Mouse (Mus musculus) MEL (cell line): Measurements from ENCODE around the gene Pde7b. TPM values are rescaled to one million over a fixed set of nuclear protein-coding genes. Genes with fewer than 3 reads are reported as not detected.

Experiments
- DNase-seq: peaks from one replicate; pipeline ENCODE4 v3.0.0; 2011; ENCODE audit warnings: low read depth, low spot score
- H3K27ac ChIP-seq: 2 replicates; pipeline ENCODE4 v1.5.1; 2012; ENCODE audit warnings: low read depth, mild to moderate bottlenecking, control low read depth, low read length, moderate library complexity; ENCODE audit not compliant: control insufficient read depth
- H3K27me3 ChIP-seq, 2 experiments: fragments of 150-350 bp in 1 of 2; sonication (generic) in 1 of 2; 2 replicates each; pipeline ENCODE4 v1.6.1; 2012; ENCODE audit warnings: low read length in 2 of 2, mild to moderate bottlenecking in 2 of 2, improper control_type of control experiment in 1 of 2, moderate library complexity in 1 of 2; ENCODE audit not compliant: insufficient read depth in 2 of 2, control insufficient read depth in 1 of 2
- H3K36me3 ChIP-seq, 2 experiments: 2 replicates each; pipeline ENCODE4 v1.6.1; 2012 to 2014; ENCODE audit warnings: low read length in 2 of 2, improper control_type of control experiment in 1 of 2, inconsistent platforms in 1 of 2, mild to moderate bottlenecking in 1 of 2; ENCODE audit not compliant: insufficient read depth in 2 of 2, control insufficient read depth in 1 of 2
- H3K4me1 ChIP-seq, 2 experiments: fragments of 150-350 bp in 1 of 2; sonication (generic) in 1 of 2; 2 replicates each; pipeline ENCODE4 v1.6.1; 2012; ENCODE audit warnings: low read length in 2 of 2, improper control_type of control experiment in 1 of 2, mild to moderate bottlenecking in 1 of 2; ENCODE audit not compliant: insufficient read depth in 2 of 2, control insufficient read depth in 1 of 2
- H3K4me3 ChIP-seq, 2 experiments: fragments of 150-350 bp in 1 of 2; sonication (generic) in 1 of 2; 2 replicates each; pipeline ENCODE4 v1.5.1; 2012; ENCODE audit warnings: low read depth in 2 of 2, low read length in 2 of 2, mild to moderate bottlenecking in 2 of 2, moderate library complexity in 2 of 2, control low read depth in 1 of 2, improper control_type of control experiment in 1 of 2; ENCODE audit not compliant: control insufficient read depth in 1 of 2, insufficient read depth in 1 of 2
- H3K79me2 ChIP-seq: 2 replicates; pipeline ENCODE4 v1.6.1; 2012; ENCODE audit warnings: mild to moderate bottlenecking, low read length, moderate library complexity; ENCODE audit not compliant: control insufficient read depth, poor library complexity, insufficient read depth
- H3K9ac ChIP-seq: 2 replicates; pipeline ENCODE4 v1.6.1; 2012; ENCODE audit warnings: low read depth, mild to moderate bottlenecking, control low read depth, low read length, moderate library complexity; ENCODE audit not compliant: control insufficient read depth, poor library complexity, severe bottlenecking
- H3K9me3 ChIP-seq: fragments of 150-350 bp; sonication (generic); replicated peaks from 2 replicates; pipeline ENCODE4 v1.6.1; 2012; ENCODE audit warnings: mild to moderate bottlenecking, low read length, improper control_type of control experiment, moderate library complexity; ENCODE audit not compliant: insufficient read depth
- CHD1 ChIP-seq: IDR thresholded peaks from 2 replicates; pipeline ENCODE4 v1.6.1; 2012; ENCODE audit warnings: low read depth, mild to moderate bottlenecking, inconsistent platforms, low read length, improper control_type of control experiment
- CHD2 ChIP-seq: IDR thresholded peaks from 2 replicates; pipeline ENCODE4 v1.6.1; 2011; ENCODE audit warnings: low read length, improper control_type of control experiment
- E2F4 ChIP-seq: IDR thresholded peaks from 2 replicates; pipeline ENCODE4 v1.6.1; 2011; ENCODE audit warnings: low read depth, low read length, improper control_type of control experiment, borderline replicate concordance
- ELF1 ChIP-seq: IDR thresholded peaks from 2 replicates; pipeline ENCODE4 v1.6.1; 2014; ENCODE audit warnings: low read depth, mild to moderate bottlenecking, inconsistent platforms, low read length, improper control_type of control experiment, moderate library complexity
- EP300 ChIP-seq, 2 experiments: IDR thresholded peaks; 2 replicates each; pipeline ENCODE4 v1.6.1; 2011; ENCODE audit warnings: improper control_type of control experiment in 2 of 2, low read length in 2 of 2, low read depth in 1 of 2, mild to moderate bottlenecking in 1 of 2
- ETS1 ChIP-seq: IDR thresholded peaks from 2 replicates; pipeline ENCODE4 v1.6.1; 2012; ENCODE audit warnings: low read depth, mild to moderate bottlenecking, inconsistent platforms, low read length, improper control_type of control experiment, moderate library complexity
- GABPA ChIP-seq: IDR thresholded peaks from 2 replicates; pipeline ENCODE4 v1.6.1; 2012; ENCODE audit warnings: low read depth, mild to moderate bottlenecking, inconsistent platforms, low read length, improper control_type of control experiment, moderate library complexity
- GATA1 ChIP-seq: IDR thresholded peaks from 2 replicates; pipeline ENCODE4 v1.6.1; 2011; ENCODE audit warnings: low read depth, low read length, improper control_type of control experiment
- JUND ChIP-seq: IDR thresholded peaks from 2 replicates; pipeline ENCODE4 v1.6.1; 2011; ENCODE audit warnings: low read depth, mild to moderate bottlenecking, improper control_type of control experiment, low read length
- KAT2A ChIP-seq: conservative IDR thresholded peaks from 2 replicates; pipeline ENCODE4 v1.6.1; 2012; ENCODE audit warnings: low read depth, low read length, improper control_type of control experiment, inconsistent platforms
- MAFK ChIP-seq: IDR thresholded peaks from 2 replicates; pipeline ENCODE4 v1.6.1; 2011; ENCODE audit warnings: low read depth, mild to moderate bottlenecking, low read length, improper control_type of control experiment, borderline replicate concordance
- MAX ChIP-seq: IDR thresholded peaks from 2 replicates; pipeline ENCODE4 v1.6.1; 2011; ENCODE audit warnings: low read length, improper control_type of control experiment
- MAZ ChIP-seq: IDR thresholded peaks from 2 replicates; pipeline ENCODE4 v1.6.1; 2012; ENCODE audit warnings: low read depth, mild to moderate bottlenecking, inconsistent platforms, low read length, improper control_type of control experiment
- MYB ChIP-seq: IDR thresholded peaks from 2 replicates; pipeline ENCODE4 v1.6.1; 2011; ENCODE audit warnings: mild to moderate bottlenecking, low read depth, low read length, improper control_type of control experiment
- NELFE ChIP-seq: IDR thresholded peaks from 2 replicates; pipeline ENCODE4 v1.6.1; 2011; ENCODE audit warnings: low read depth, low read length, improper control_type of control experiment
- POLR2A ChIP-seq, 2 experiments: IDR thresholded peaks; 2 replicates each; pipeline ENCODE4 v1.6.1; 2011 to 2012; ENCODE audit warnings: low read length in 2 of 2, mild to moderate bottlenecking in 2 of 2, control low read depth in 1 of 2, improper control_type of control experiment in 1 of 2, low read depth in 1 of 2, moderate library complexity in 1 of 2; ENCODE audit not compliant: control insufficient read depth in 1 of 2, insufficient read depth in 1 of 2, poor library complexity in 1 of 2
- POLR2AphosphoS2 ChIP-seq: IDR thresholded peaks from 2 replicates; pipeline ENCODE4 v1.6.1; 2011; ENCODE audit warnings: low read length, improper control_type of control experiment
- RAD21 ChIP-seq: IDR thresholded peaks from 2 replicates; pipeline ENCODE4 v1.6.1; 2011; ENCODE audit warnings: mild to moderate bottlenecking, low read depth, low read length, improper control_type of control experiment
- RCOR1 ChIP-seq: IDR thresholded peaks from 2 replicates; pipeline ENCODE4 v1.6.1; 2012; ENCODE audit warnings: low read depth, mild to moderate bottlenecking, inconsistent platforms, low read length, improper control_type of control experiment
- SIN3A ChIP-seq: IDR thresholded peaks from 2 replicates; pipeline ENCODE4 v1.6.1; 2012; ENCODE audit warnings: low read length, improper control_type of control experiment, inconsistent platforms
- SMC3 ChIP-seq: IDR thresholded peaks from 2 replicates; pipeline ENCODE4 v1.6.1; 2011; ENCODE audit warnings: low read depth, low read length, improper control_type of control experiment
- TBP ChIP-seq: IDR thresholded peaks from 2 replicates; pipeline ENCODE4 v1.8.0; 2011; ENCODE audit warnings: low read depth, low read length, improper control_type of control experiment
- USF1 ChIP-seq: IDR thresholded peaks from 2 replicates; pipeline ENCODE4 v1.6.1; 2014; ENCODE audit warnings: low read depth, mild to moderate bottlenecking, inconsistent platforms, low read length, improper control_type of control experiment, moderate library complexity
- USF2 ChIP-seq, 2 experiments: IDR thresholded peaks; 2 replicates each; pipeline ENCODE4 v1.6.1; 2011 to 2012; ENCODE audit warnings: improper control_type of control experiment in 2 of 2, low read length in 2 of 2, borderline replicate concordance in 1 of 2, inconsistent platforms in 1 of 2, low read depth in 1 of 2, mild to moderate bottlenecking in 1 of 2; ENCODE audit not compliant: insufficient read depth in 1 of 2
- ZC3H11A ChIP-seq: IDR thresholded peaks from 2 replicates; pipeline ENCODE4 v1.6.1; 2012; ENCODE audit warnings: low read depth, mild to moderate bottlenecking, inconsistent platforms, low read length, improper control_type of control experiment
- ZMIZ1 ChIP-seq: IDR thresholded peaks from 2 replicates; pipeline ENCODE4 v1.6.1; 2012; ENCODE audit warnings: low read depth, mild to moderate bottlenecking, inconsistent platforms, low read length, improper control_type of control experiment, moderate library complexity
- ZNF384 ChIP-seq: IDR thresholded peaks from 2 replicates; pipeline ENCODE4 v1.6.1; 2012; ENCODE audit warnings: low read depth, mild to moderate bottlenecking, inconsistent platforms, low read length, improper control_type of control experiment
- polyA plus RNA-seq, 2 experiments: library from polyadenylated mRNA; stranded (reverse) in 1 of 2; unstranded in 1 of 2; fragments of >175 nt in 1 of 2; fragments of >200 nt in 1 of 2; gene quantifications; 2 replicates each; pipeline versions ENCODE4 v1.2.1 to v1.2.4; 2012; ENCODE audit warnings: low replicate concordance in 2 of 2, low read depth in 1 of 2; ENCODE audit not compliant: insufficient read length in 2 of 2, insufficient read depth in 1 of 2, missing spikeins in 1 of 2
- total RNA-seq: library from RNA; depleted of rRNA; stranded (reverse); fragments of 300-350 nt; gene quantifications from 2 replicates; pipeline ENCODE4 v1.2.3, GENCODE M21; 2012

Gene Pde7b
- total and polyA plus RNA-seq, 3 experiments = 0.04 TPM; not detected in 2

DNA sequence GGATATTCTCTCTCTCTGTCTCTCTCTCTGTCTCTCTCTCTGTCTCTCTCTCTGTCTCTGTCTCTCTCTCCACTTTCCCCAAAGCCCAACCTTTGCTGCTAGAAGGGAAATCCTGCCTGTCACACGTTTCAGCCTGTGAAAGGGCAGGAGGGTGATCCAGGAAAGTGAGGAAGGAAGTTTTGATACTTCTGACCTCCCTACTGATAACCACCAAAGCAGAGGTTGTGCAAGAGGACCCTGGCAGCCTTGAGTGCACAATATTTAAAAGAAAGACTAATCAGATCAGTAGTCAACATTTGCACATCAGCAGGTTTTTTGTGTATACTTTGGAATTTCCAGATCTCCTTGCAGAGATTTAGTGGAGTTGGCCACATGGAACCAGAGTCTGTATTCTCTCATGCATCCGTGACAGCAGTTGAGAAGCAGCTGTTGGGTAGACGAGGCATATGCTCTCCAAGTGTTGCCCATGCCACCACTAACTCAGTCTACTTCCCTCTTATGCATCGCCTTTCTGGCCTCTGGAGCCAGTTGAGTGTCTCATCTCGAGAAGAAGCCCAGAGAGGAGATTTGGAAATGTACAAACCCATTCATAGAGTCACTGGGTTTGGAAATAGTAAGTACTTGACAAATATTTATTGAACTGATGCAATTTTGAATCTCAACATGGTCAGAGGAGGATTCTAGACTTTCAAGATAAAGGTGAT is 129.6 kb downstream of the Pde7b start:
- Histone ChIP-seq H3K36me3 (no peaks in the 10 kb centered on the region), H3K9me3 (no peaks in the 10 kb centered on the region), H3K4me1 (no peaks in the 10 kb centered on the region), H3K79me2 (no peaks in the 10 kb centered on the region), H3K27ac (no peak overlapping the region), H3K4me3 (no peak overlapping the region), H3K27me3 (peaks cover 2 to 4% of the 10 kb centered on the region in 2 experiments; a peak in 3 of 4 replicates), H3K9ac (no peak overlapping the region)
- DNase-seq = no peak
- no peak for TF ChIP-seq ZNF384
- TF ChIP-seq MAFK = no peak
- TF ChIP-seq MAZ = no peak
- TF ChIP-seq SMC3 = no peak
- TF ChIP-seq CHD1 = no peak
- no peak for TF ChIP-seq GATA1
- no peak for TF ChIP-seq SIN3A
- TF ChIP-seq NELFE = no peak
- no peak for TF ChIP-seq RAD21
- no peak for TF ChIP-seq CHD2
- no peak for TF ChIP-seq POLR2AphosphoS2
- TF ChIP-seq EP300 (IDR thresholded peaks at IDR 0.05; ENCODE audit: low read depth in 1 of 2, low read length in 2 of 2) = no peak
- no peak for TF ChIP-seq KAT2A
- TF ChIP-seq TBP = no peak
- TF ChIP-seq USF2 (IDR thresholded peaks at IDR 0.05; ENCODE audit: borderline replicate concordance in 1 of 2, insufficient read depth in 1 of 2, low read depth in 1 of 2, low read length in 2 of 2) = no peak
- TF ChIP-seq ZMIZ1 = no peak
- TF ChIP-seq ZC3H11A = no peak

DNA sequence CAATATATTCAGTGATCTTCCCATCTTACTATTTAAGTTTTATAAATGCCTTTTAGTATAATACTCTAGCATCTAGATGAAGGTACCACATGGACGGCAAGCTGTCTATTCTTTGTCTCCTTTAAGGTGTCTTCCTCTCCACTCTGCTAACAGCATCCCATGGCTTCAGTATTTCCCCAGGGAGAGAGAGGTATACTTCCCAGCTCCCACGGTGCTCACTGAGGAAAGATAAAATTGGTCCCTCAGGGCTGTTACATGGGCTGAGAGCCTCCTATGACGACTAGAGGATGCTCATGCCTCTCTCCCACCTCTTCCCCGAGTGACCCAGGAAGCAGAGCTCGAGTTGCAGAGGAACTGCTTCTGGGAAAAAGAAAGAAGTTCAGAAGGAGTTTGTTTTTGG is 130.9 kb downstream of the Pde7b start:
- no peaks in the 10 kb centered on the region for H3K36me3 ChIP-seq

More for the DNA sequence above, 130.9 kb downstream of the Pde7b start:
- Histone ChIP-seq H3K27me3 (peaks cover 2 to 4% of the 10 kb centered on the region in 2 experiments; a peak in 3 of 4 replicates), H3K27ac (no peak overlapping the region), H3K9ac (no peak overlapping the region), H3K4me3 (no peak overlapping the region), H3K79me2 (no peaks in the 10 kb centered on the region), H3K9me3 (no peaks in the 10 kb centered on the region), H3K4me1 (no peaks in the 10 kb centered on the region)
- DNase-seq = no peak
- TF ChIP-seq RCOR1 = no peak
- no peak for TF ChIP-seq MYB
- no peak for TF ChIP-seq GATA1
- no peak for TF ChIP-seq POLR2A (IDR thresholded peaks at IDR 0.05; ENCODE audit: control insufficient read depth in 1 of 2, insufficient read depth in 1 of 2, low read depth in 1 of 2, low read length in 2 of 2, poor library complexity in 1 of 2)
- TF ChIP-seq NELFE = no peak
- no peak for TF ChIP-seq GABPA
- TF ChIP-seq CHD2 = no peak
- TF ChIP-seq USF1 = no peak
- TF ChIP-seq ETS1 = no peak
- no peak for TF ChIP-seq MAFK
- TF ChIP-seq POLR2AphosphoS2 = no peak
- no peak for TF ChIP-seq EP300 (IDR thresholded peaks at IDR 0.05; ENCODE audit: low read depth in 1 of 2, low read length in 2 of 2)
- no peak for TF ChIP-seq MAX
- TF ChIP-seq E2F4 = no peak
- TF ChIP-seq ELF1 = no peak
- no peak for TF ChIP-seq SIN3A
- no peak for TF ChIP-seq JUND
